Mouse (Mus musculus): ENCODE measurements around the gene Dysf. TPM values are rescaled to one million over a fixed set of nuclear protein-coding genes. Genes with fewer than 3 reads are reported as not detected.

The Dysf gene
- polyA plus RNA-seq, 1 experiment from 2014 or later = 2.4 TPM

- no peak overlapping the region for H3K4me2 ChIP-seq
- DNase-seq (ENCODE audit: low spot score, missing footprints) = no peak
- ATAC-seq (ENCODE audit: low FRiP score) = no peak
- no peak overlapping the region for H3K4me3 ChIP-seq (ENCODE audit: low read depth, low read length)
- H3K9ac ChIP-seq (ENCODE audit: low read length) = no peak overlapping the region
- WGBS = 70% methylated on average over 6 of the region's 6 CpGs
- no peaks in the 10 kb centered on the region for H3K36me3 ChIP-seq (ENCODE audit: control insufficient read depth, insufficient read depth, low read length)
- H3K9me3 ChIP-seq (ENCODE audit: control insufficient read depth, low read length) = no peaks in the 10 kb centered on the region
- H3K27me3 ChIP-seq (ENCODE audit: control insufficient read depth, insufficient read depth, low read length) = no peaks in the 10 kb centered on the region
- no peak overlapping the region for H3K27ac ChIP-seq (ENCODE audit: low read depth, low read length)
- H3K4me1 ChIP-seq (ENCODE audit: control insufficient read depth, insufficient read depth, low read length) = no peaks in the 10 kb centered on the region
Measured at GRCm38 (mm10) chr6:84191656-84192250, 183.4 kb downstream of the Dysf start.

GRCm38 (mm10) chr6:84196511-84196910 is 188.1 kb downstream of the Dysf start:
- H3K4me3 ChIP-seq (ENCODE audit: low read depth, low read length) = no peak overlapping the region
- no peak overlapping the region for H3K9ac ChIP-seq (ENCODE audit: low read length)
- H3K27me3 ChIP-seq (ENCODE audit: control insufficient read depth, insufficient read depth, low read length) = no peaks in the 10 kb centered on the region
- H3K27ac ChIP-seq (ENCODE audit: low read depth, low read length) = no peak overlapping the region
- DNase-seq (ENCODE audit: low spot score, missing footprints) = no peak
- H3K36me3 ChIP-seq (ENCODE audit: control insufficient read depth, insufficient read depth, low read length) = no peaks in the 10 kb centered on the region
- ATAC-seq (ENCODE audit: low FRiP score) = no peak
- 91% methylated on average over 5 of the region's 5 CpGs for WGBS
- no peaks in the 10 kb centered on the region for H3K4me1 ChIP-seq (ENCODE audit: control insufficient read depth, insufficient read depth, low read length)
- no peak overlapping the region for H3K4me2 ChIP-seq
- H3K9me3 ChIP-seq (ENCODE audit: control insufficient read depth, low read length) = no peaks in the 10 kb centered on the region

GRCm38 (mm10) chr6:84197811-84198213 is 189.4 kb downstream of the Dysf start:
- WGBS = 29% methylated on average over 5 of the region's 5 CpGs
- Histone ChIP-seq H3K9me3 (ENCODE audit: control insufficient read depth, low read length) (no peaks in the 10 kb centered on the region), H3K27me3 (ENCODE audit: control insufficient read depth, insufficient read depth, low read length) (no peaks in the 10 kb centered on the region), H3K4me2 (no peak overlapping the region), H3K4me1 (ENCODE audit: control insufficient read depth, insufficient read depth, low read length) (no peaks in the 10 kb centered on the region), H3K4me3 (ENCODE audit: low read depth, low read length) (no peak overlapping the region), H3K9ac (ENCODE audit: low read length) (no peak overlapping the region), H3K36me3 (ENCODE audit: control insufficient read depth, insufficient read depth, low read length) (no peaks in the 10 kb centered on the region), H3K27ac (ENCODE audit: low read depth, low read length) (no peak overlapping the region)
- ATAC-seq (ENCODE audit: low FRiP score) (no peak), DNase-seq (ENCODE audit: low spot score, missing footprints) (no peak)

- no peak overlapping the region for H3K9ac ChIP-seq (ENCODE audit: low read length)
- H3K4me1 ChIP-seq (ENCODE audit: control insufficient read depth, insufficient read depth, low read length) = no peaks in the 10 kb centered on the region
- H3K27ac ChIP-seq (ENCODE audit: low read depth, low read length) = no peak overlapping the region
- H3K27me3 ChIP-seq (ENCODE audit: control insufficient read depth, insufficient read depth, low read length) = no peaks in the 10 kb centered on the region
- H3K4me3 ChIP-seq (ENCODE audit: low read depth, low read length) = no peak overlapping the region
- no peaks in the 10 kb centered on the region for H3K36me3 ChIP-seq (ENCODE audit: control insufficient read depth, insufficient read depth, low read length)
- DNase-seq (ENCODE audit: low spot score, missing footprints) (no peak), ATAC-seq (ENCODE audit: low FRiP score) (no peak)
- no peaks in the 10 kb centered on the region for H3K9me3 ChIP-seq (ENCODE audit: control insufficient read depth, low read length)
- WGBS = 84% methylated on average over 8 of the region's 8 CpGs
- no peak overlapping the region for H3K4me2 ChIP-seq
Measured at GRCm38 (mm10) chr6:84201721-84202490, 193.5 kb downstream of the Dysf start.

GRCm38 (mm10) chr6:84205611-84206010 is 197.2 kb downstream of the Dysf start:
- no peak overlapping the region for H3K4me3 ChIP-seq (ENCODE audit: low read depth, low read length)
- ATAC-seq (ENCODE audit: low FRiP score) = no peak
- 94% methylated on average over 3 of the region's 3 CpGs for WGBS

GRCm38 (mm10) chr6:84208589-84208988 is 200.2 kb downstream of the Dysf start:
- DNase-seq (ENCODE audit: low spot score, missing footprints) (no peak), ATAC-seq (ENCODE audit: low FRiP score) (no peak)
- Histone ChIP-seq H3K9ac (ENCODE audit: low read length) (no peak overlapping the region), H3K4me3 (ENCODE audit: low read depth, low read length) (no peak overlapping the region), H3K27me3 (ENCODE audit: control insufficient read depth, insufficient read depth, low read length) (no peaks in the 10 kb centered on the region), H3K9me3 (ENCODE audit: control insufficient read depth, low read length) (no peaks in the 10 kb centered on the region), H3K4me1 (ENCODE audit: control insufficient read depth, insufficient read depth, low read length) (no peaks in the 10 kb centered on the region), H3K27ac (ENCODE audit: low read depth, low read length) (no peak overlapping the region), H3K36me3 (ENCODE audit: control insufficient read depth, insufficient read depth, low read length) (no peaks in the 10 kb centered on the region), H3K4me2 (no peak overlapping the region)
- WGBS = 84% methylated on average over 4 of the region's 4 CpGs

More at GRCm38 (mm10) chr6:84205611-84206010, 197.2 kb downstream of the Dysf start:
- H3K9ac ChIP-seq (ENCODE audit: low read length) = no peak overlapping the region
- H3K4me2 ChIP-seq = no peak overlapping the region
- no peak for DNase-seq (ENCODE audit: low spot score, missing footprints)
- H3K27me3 ChIP-seq (ENCODE audit: control insufficient read depth, insufficient read depth, low read length) = no peaks in the 10 kb centered on the region
- no peaks in the 10 kb centered on the region for H3K36me3 ChIP-seq (ENCODE audit: control insufficient read depth, insufficient read depth, low read length)
- no peaks in the 10 kb centered on the region for H3K9me3 ChIP-seq (ENCODE audit: control insufficient read depth, low read length)
- H3K4me1 ChIP-seq (ENCODE audit: control insufficient read depth, insufficient read depth, low read length) = no peaks in the 10 kb centered on the region
- no peak overlapping the region for H3K27ac ChIP-seq (ENCODE audit: low read depth, low read length)

- Histone ChIP-seq H3K27me3 (ENCODE audit: control insufficient read depth, insufficient read depth, low read length) (no peaks in the 10 kb centered on the region), H3K4me3 (ENCODE audit: low read depth, low read length) (no peak overlapping the region), H3K9me3 (ENCODE audit: control insufficient read depth, low read length) (no peaks in the 10 kb centered on the region), H3K4me1 (ENCODE audit: control insufficient read depth, insufficient read depth, low read length) (no peaks in the 10 kb centered on the region), H3K36me3 (ENCODE audit: control insufficient read depth, insufficient read depth, low read length) (no peaks in the 10 kb centered on the region), H3K4me2 (no peak overlapping the region), H3K27ac (ENCODE audit: low read depth, low read length) (no peak overlapping the region), H3K9ac (ENCODE audit: low read length) (no peak overlapping the region)
- ATAC-seq (ENCODE audit: low FRiP score) (no peak), DNase-seq (ENCODE audit: low spot score, missing footprints) (no peak)
- WGBS = 79% methylated on average over 13 of the region's 13 CpGs
Measured at GRCm38 (mm10) chr6:84209736-84210434, 201.5 kb downstream of the Dysf start.

GRCm38 (mm10) chr6:84211473-84211872 is 203.1 kb downstream of the Dysf start:
- Histone ChIP-seq H3K27me3 (ENCODE audit: control insufficient read depth, insufficient read depth, low read length) (no peaks in the 10 kb centered on the region), H3K9me3 (ENCODE audit: control insufficient read depth, low read length) (no peaks in the 10 kb centered on the region), H3K4me3 (ENCODE audit: low read depth, low read length) (no peak overlapping the region), H3K4me1 (ENCODE audit: control insufficient read depth, insufficient read depth, low read length) (no peaks in the 10 kb centered on the region), H3K36me3 (ENCODE audit: control insufficient read depth, insufficient read depth, low read length) (no peaks in the 10 kb centered on the region), H3K4me2 (no peak overlapping the region), H3K9ac (ENCODE audit: low read length) (no peak overlapping the region), H3K27ac (ENCODE audit: low read depth, low read length) (no peak overlapping the region)
- DNase-seq (ENCODE audit: low spot score, missing footprints) (no peak), ATAC-seq (ENCODE audit: low FRiP score) (no peak)
- WGBS = 73% methylated on average over 7 of the region's 7 CpGs

- no peak for DNase-seq (ENCODE audit: low spot score, missing footprints)
- 68% methylated on average over 3 of the region's 3 CpGs for WGBS
- Histone ChIP-seq H3K4me2 (no peak overlapping the region), H3K9me3 (ENCODE audit: control insufficient read depth, low read length) (no peaks in the 10 kb centered on the region), H3K27ac (ENCODE audit: low read depth, low read length) (no peak overlapping the region), H3K27me3 (ENCODE audit: control insufficient read depth, insufficient read depth, low read length) (no peaks in the 10 kb centered on the region), H3K4me3 (ENCODE audit: low read depth, low read length) (no peak overlapping the region), H3K4me1 (ENCODE audit: control insufficient read depth, insufficient read depth, low read length) (no peaks in the 10 kb centered on the region), H3K36me3 (ENCODE audit: control insufficient read depth, insufficient read depth, low read length) (no peaks in the 10 kb centered on the region), H3K9ac (ENCODE audit: low read length) (no peak overlapping the region)
- no peak for ATAC-seq (ENCODE audit: low FRiP score)
Measured at GRCm38 (mm10) chr6:84213101-84213500, 204.7 kb downstream of the Dysf start.
